Mouse (Mus musculus): ENCODE results near the gene Arf3. TPM values are rescaled to one million over a fixed set of nuclear protein-coding genes. Genes with fewer than 3 reads are reported as not detected.
A peak's percentile ranks its signal among the peaks of the same experiment; 100 is the strongest.
"Not testable (repeated sequence)": the region's sequence is repeated elsewhere in the genome, so short reads cannot be mapped to it uniquely, and the experiment has no call there.

Gene Arf3
- 701 and 730 TPM in 2 replicates for polyA plus RNA-seq (2012; rRNA removed)

DNA sequence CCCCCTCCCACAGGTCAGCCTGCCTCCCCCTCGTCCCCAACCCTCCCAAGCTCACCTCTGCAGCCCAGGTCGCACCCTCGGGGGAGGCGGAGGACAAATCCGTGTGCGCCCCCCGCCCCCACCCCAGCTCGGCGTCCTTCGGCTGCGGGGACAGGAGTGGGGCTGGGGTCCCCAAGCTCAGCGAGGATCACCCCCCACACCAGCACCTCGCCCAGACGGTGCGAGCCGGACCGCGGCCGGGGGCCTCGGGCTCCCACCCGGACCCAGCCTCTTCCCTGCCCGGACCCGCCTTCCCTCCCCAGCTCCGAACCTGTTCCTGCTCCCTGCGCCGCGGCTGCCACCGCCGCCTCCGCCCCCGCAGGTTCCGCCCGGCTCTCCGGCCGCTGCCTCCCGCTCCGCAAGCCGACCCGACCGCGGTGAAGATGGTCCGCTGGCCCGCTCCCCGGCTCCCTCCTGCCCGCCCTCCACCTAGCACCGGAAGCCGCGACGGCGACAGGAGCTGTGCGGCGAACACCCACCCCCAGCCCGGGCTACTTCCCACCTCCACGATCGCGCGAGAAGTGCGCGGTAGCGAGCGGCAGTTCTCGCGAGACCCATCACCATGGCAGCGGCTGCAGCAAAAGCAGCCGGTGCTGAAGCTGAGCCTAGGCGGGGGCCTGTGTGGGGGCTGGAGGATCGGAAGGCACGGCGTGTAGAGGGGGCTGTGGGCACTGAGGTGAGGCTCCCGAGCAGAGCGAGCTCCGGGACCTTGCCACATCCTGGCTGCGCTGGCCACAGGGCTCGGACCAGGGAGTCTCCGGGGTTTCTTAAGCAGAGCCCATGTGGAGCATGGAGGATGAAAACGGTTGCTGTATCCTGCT is at the start of gene Arf3:
Gene Arf3, minus strand, starts transcription at position 545 of the 860 bp plus-strand sequence.
- H3K4me1 ChIP-seq (ENCODE audit: control insufficient read depth, insufficient read depth, low read length): peaks cover 11% of the 10 kb centered on the region
- peak within 1 kb of the TSS; percentile 78 for H3K4me3 ChIP-seq (ENCODE audit: insufficient read depth, low read length)
- peak within 1 kb of the TSS; percentile 86 for H3K27ac ChIP-seq (ENCODE audit: insufficient read depth, low read length)
- TF ChIP-seq POLR2A (IDR thresholded peaks at IDR 0.05; ENCODE audit: extremely low read depth, insufficient read depth, low read length) (peak; percentile 86), CTCF (IDR thresholded peaks at IDR 0.05; ENCODE audit: extremely low read depth, insufficient read depth, low read length) (no peak)

DNA sequence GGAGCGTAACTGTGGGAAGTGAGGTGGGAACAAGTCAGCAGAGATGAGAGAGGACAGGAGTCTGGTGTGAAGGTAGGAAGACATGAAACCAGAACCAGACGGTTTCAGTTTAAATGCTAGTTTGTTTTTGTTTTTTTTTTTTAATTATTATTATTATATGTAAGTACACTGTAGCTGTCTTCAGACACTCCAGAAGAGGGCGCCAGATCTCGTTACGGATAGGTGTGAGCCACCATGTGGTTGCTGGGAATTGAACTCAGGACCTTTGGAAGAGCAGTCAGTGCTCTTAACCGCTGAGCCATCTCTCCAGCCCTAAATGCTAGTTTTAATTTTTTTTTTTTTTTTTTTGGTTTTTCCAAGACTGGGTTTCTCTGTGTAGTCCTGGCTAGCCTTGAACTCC is 47.2 kb upstream of the Arf3 start:
- Histone ChIP-seq H3K4me1 (ENCODE audit: control insufficient read depth, insufficient read depth, low read length) (peaks cover 11% of the 10 kb centered on the region), H3K27ac (ENCODE audit: insufficient read depth, low read length) (peak overlapping the region; percentile 54)
- H3K4me3 ChIP-seq (ENCODE audit: insufficient read depth, low read length): not testable (repeated sequence)

GRCm38 (mm10) chr15:98809390-98809789 is 46.4 kb upstream of the Arf3 start, which contains the start of gene Ddn:
Gene Ddn, minus strand, starts transcription at chr15:98809490.
- Histone ChIP-seq H3K27ac (ENCODE audit: insufficient read depth, low read length) (peak within 1 kb of the TSS; percentile 83), H3K4me1 (ENCODE audit: control insufficient read depth, insufficient read depth, low read length) (peaks cover 11% of the 10 kb centered on the region), H3K4me3 (ENCODE audit: insufficient read depth, low read length) (peak within 1 kb of the TSS; percentile 95)
- no peak for TF ChIP-seq CTCF (IDR thresholded peaks at IDR 0.05; ENCODE audit: extremely low read depth, insufficient read depth, low read length)
- no peak for TF ChIP-seq POLR2A (IDR thresholded peaks at IDR 0.05; ENCODE audit: extremely low read depth, insufficient read depth, low read length)

DNA sequence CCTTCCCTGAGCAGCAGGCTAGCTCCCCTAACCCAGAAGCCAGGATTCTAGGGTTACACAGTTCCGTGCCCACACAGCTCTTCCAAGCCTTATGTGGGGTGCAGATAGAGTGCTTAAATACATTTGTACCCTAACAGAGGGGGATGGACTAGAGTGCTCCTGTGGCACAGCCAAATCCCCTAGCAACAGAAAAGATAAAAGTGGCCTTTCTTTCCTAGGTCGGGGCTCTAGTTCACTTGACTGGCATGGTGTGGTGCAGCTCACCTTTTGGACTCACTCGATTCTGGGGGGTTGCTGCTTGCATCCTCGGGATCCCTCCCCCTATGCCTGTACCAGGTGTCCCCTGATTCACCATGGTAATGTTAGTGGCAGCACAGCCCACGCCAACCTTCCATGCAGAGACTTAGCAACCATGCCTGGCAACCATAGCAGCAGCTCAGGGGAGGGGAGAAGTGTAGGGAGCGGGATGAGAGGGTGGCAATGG is 45.7 kb upstream of the Arf3 start:
- peak overlapping the region; percentile 95 for H3K4me3 ChIP-seq (ENCODE audit: insufficient read depth, low read length)
- H3K4me1 ChIP-seq (ENCODE audit: control insufficient read depth, insufficient read depth, low read length): peaks cover 9% of the 10 kb centered on the region

DNA sequence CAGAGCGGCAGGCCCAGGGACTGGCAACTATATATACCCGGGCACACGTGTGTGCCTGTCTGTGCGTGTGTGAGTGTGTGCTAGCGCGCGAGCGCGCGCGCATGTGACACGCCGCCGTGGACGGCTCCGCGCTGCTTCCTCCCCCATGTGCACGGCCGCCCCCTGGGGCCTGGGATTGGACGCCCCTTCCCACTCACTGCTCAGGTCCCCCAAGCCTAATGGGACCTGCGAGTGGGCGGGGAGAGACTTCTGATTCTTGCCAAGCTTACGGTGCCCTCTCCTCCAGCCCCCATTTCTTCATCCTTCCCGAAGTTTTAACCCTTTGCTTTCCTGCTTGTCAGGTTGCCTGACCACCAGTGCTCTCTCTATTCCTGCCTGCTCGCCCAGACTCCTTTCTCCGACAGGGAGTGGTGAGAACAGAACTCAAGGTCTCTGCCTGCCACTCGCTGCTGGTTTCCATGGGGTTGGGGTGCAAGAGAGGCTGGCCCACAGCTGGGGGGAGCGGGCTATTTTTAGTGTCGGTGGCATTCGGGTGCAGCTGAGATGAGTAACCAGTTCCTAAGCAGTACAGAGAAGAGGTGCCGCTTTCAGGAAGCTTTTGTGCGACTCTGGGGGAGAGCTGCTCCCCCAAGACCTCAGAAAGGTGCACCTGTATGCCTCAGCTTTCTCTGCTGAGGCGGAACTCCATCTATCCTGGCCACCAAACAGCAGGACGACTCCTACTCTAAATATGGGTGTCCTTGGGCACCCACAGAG is 45.1 kb upstream of the Arf3 start:
- Histone ChIP-seq H3K4me1 (ENCODE audit: control insufficient read depth, insufficient read depth, low read length) (peaks cover 7% of the 10 kb centered on the region; the same call in 1 of the 2 replicates), H3K27ac (ENCODE audit: insufficient read depth, low read length) (peak overlapping the region; percentile 83), H3K4me3 (ENCODE audit: insufficient read depth, low read length) (peak overlapping the region; percentile 95)
- no peak for TF ChIP-seq CTCF (IDR thresholded peaks at IDR 0.05; ENCODE audit: extremely low read depth, insufficient read depth, low read length)
- TF ChIP-seq POLR2A (IDR thresholded peaks at IDR 0.05; ENCODE audit: extremely low read depth, insufficient read depth, low read length): peak; percentile 70; the same call in 1 of the 2 replicates

More for the DNA sequence above, 45.7 kb upstream of the Arf3 start:
- H3K27ac ChIP-seq (ENCODE audit: insufficient read depth, low read length): peak overlapping the region; percentile 83
- peak; percentile 53; the same call in 1 of the 2 replicates for TF ChIP-seq POLR2A (IDR thresholded peaks at IDR 0.05; ENCODE audit: extremely low read depth, insufficient read depth, low read length)
- no peak for TF ChIP-seq CTCF (IDR thresholded peaks at IDR 0.05; ENCODE audit: extremely low read depth, insufficient read depth, low read length)

DNA sequence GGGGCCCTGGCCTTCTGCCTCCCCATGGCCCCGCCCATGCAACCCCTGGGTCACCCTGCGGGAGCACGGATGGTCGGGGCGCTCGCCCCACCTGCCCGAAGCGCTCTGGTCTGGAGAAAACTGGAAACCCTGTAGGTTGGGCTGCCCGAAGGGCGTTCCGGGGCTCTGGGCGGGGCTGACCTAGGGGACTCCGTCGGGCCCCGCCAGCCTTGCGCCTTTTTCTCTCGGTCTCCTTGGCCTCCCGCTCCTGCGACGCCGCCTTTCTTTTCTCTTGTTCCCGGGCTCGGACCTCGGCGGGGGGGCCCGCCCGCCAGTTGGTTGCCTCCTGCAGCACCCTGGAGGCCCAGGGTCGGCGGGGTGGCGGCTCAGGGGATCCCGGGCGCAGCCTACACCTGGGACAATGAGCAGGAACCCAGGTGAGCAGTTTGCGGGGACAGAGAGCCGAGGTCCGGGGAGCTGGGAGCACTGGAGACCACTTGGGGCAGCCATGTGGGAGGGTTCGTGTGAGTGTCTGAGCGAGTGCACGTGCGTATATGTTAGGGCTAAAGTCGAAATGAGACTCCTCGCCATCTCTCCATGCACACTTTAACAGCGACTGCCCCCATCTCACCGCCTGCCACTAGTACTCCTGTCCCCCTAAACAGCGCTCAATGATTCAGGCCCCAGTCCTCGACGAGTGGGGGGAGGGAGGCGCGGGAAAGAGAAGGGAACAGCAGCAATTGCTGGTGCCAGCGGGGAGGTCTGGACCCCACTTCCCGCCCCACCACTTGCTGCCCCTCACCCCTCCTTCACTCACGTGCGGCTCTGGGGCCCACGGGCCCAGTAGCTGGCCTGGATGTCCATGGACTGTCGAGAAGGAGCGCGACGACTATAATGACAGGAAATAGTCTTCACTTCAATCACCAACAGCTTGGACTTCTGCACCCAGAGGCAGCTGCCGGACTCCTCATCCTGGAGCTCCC is 44.1 kb upstream of the Arf3 start:
- H3K4me3 ChIP-seq (ENCODE audit: insufficient read depth, low read length): peak overlapping the region; percentile 95
- H3K4me1 ChIP-seq (ENCODE audit: control insufficient read depth, insufficient read depth, low read length): peaks cover 7% of the 10 kb centered on the region; the same call in 1 of the 2 replicates
- no peak for TF ChIP-seq CTCF (IDR thresholded peaks at IDR 0.05; ENCODE audit: extremely low read depth, insufficient read depth, low read length)
- TF ChIP-seq POLR2A (IDR thresholded peaks at IDR 0.05; ENCODE audit: extremely low read depth, insufficient read depth, low read length): no peak
- peak overlapping the region; percentile 53 for H3K27ac ChIP-seq (ENCODE audit: insufficient read depth, low read length)

GRCm38 (mm10) chr15:98806071-98806808 is 43.2 kb upstream of the Arf3 start:
- peak overlapping the region; percentile 95 for H3K4me3 ChIP-seq (ENCODE audit: insufficient read depth, low read length)
- peaks cover 7% of the 10 kb centered on the region; the same call in 1 of the 2 replicates for H3K4me1 ChIP-seq (ENCODE audit: control insufficient read depth, insufficient read depth, low read length)
- TF ChIP-seq CTCF (IDR thresholded peaks at IDR 0.05; ENCODE audit: extremely low read depth, insufficient read depth, low read length) (no peak), POLR2A (IDR thresholded peaks at IDR 0.05; ENCODE audit: extremely low read depth, insufficient read depth, low read length) (no peak)
- peak overlapping the region; percentile 53 for H3K27ac ChIP-seq (ENCODE audit: insufficient read depth, low read length)

- Histone ChIP-seq H3K27ac (ENCODE audit: insufficient read depth, low read length) (peak overlapping the region; percentile 36; the same call in 1 of the 2 replicates), H3K4me1 (ENCODE audit: control insufficient read depth, insufficient read depth, low read length) (peaks cover 7% of the 10 kb centered on the region; the same call in 1 of the 2 replicates), H3K4me3 (ENCODE audit: insufficient read depth, low read length) (peak overlapping the region; percentile 95)
- TF ChIP-seq POLR2A (IDR thresholded peaks at IDR 0.05; ENCODE audit: extremely low read depth, insufficient read depth, low read length) (peak; percentile 33; the same call in 1 of the 2 replicates), CTCF (IDR thresholded peaks at IDR 0.05; ENCODE audit: extremely low read depth, insufficient read depth, low read length) (peak; percentile 45; the same call in 1 of the 2 replicates)
Observed at GRCm38 (mm10) chr15:98805324-98806040, 42.5 kb upstream of the Arf3 start.
